Mouse (Mus musculus) G1E (cell line): ENCODE measurements around the gene Lrrn4cl.

Experiments used
- CTCF ChIP-seq: IDR thresholded peaks from 2 replicates; pipeline ENCODE4 v1.5.1; 2012; ENCODE audit warnings: low read depth, low read length, inconsistent platforms, mixed read lengths
- GATA1 ChIP-seq: IDR thresholded peaks from 2 replicates; pipeline ENCODE4 v1.6.1; 2012; ENCODE audit warnings: borderline replicate concordance, low read length, inconsistent platforms, mixed read lengths
- TAL1 ChIP-seq: conservative IDR thresholded peaks from 2 replicates; pipeline ENCODE4 v1.6.1; 2012; ENCODE audit warnings: low read depth, low read length, inconsistent platforms, mixed read lengths

- TF ChIP-seq CTCF (no peak), GATA1 (no peak), TAL1 (no peak)
Observed at GRCm38 (mm10) chr19:8864265-8864664, 13.7 kb downstream of the Lrrn4cl start.
